Mouse (Mus musculus): ENCODE data around the gene Kdf1.

- no peak for TF ChIP-seq POLR2A (IDR thresholded peaks at IDR 0.05; ENCODE audit: control insufficient read depth, low read depth, low read length)
- TF ChIP-seq CTCF (IDR thresholded peaks at IDR 0.05; ENCODE audit: control insufficient read depth, insufficient read depth, insufficient replicate concordance, low read depth, low read length) = peak; percentile 87
These were observed 24.3 kb upstream of the Kdf1 start for GRCm38 (mm10) chr4:133494432-133494831.
